Mouse (Mus musculus): ENCODE measurements around the gene Slc12a1. TPM values are rescaled to one million over a fixed set of nuclear protein-coding genes. Genes with fewer than 3 reads are reported as not detected.

Gene Slc12a1
- polyA plus RNA-seq, 1 experiment from 2014 or later, result not detected

GRCm38 (mm10) chr2:125221673-125222072 lies 69.4 kb downstream of the Slc12a1 start:
- 78% methylated on average over 1 of the region's 1 CpGs for WGBS
- Histone ChIP-seq H3K27ac (ENCODE audit: low read length) (no peak overlapping the region), H3K36me3 (ENCODE audit: control insufficient read depth, insufficient read depth, low read length) (no peaks in the 10 kb centered on the region), H3K4me1 (ENCODE audit: control insufficient read depth, insufficient read depth, low read length) (no peaks in the 10 kb centered on the region), H3K4me2 (ENCODE audit: low read depth, low read length) (no peak overlapping the region), H3K9me3 (replicated peaks; ENCODE audit: control insufficient read depth, low read length) (no peaks in the 10 kb centered on the region), H3K27me3 (ENCODE audit: control insufficient read depth, insufficient read depth, low read length) (no peaks in the 10 kb centered on the region), H3K9ac (ENCODE audit: low read length) (no peak overlapping the region), H3K4me3 (replicated peaks; ENCODE audit: low read length) (no peak overlapping the region)
- ATAC-seq (ENCODE audit: insufficient read depth, low FRiP score), result no peak

GRCm38 (mm10) chr2:125228472-125229409 lies 76.4 kb downstream of the Slc12a1 start:
- no peak for ATAC-seq (ENCODE audit: insufficient read depth, low FRiP score)
- WGBS, result 68% methylated on average over 11 of the region's 11 CpGs
- H3K36me3 ChIP-seq (ENCODE audit: control insufficient read depth, insufficient read depth, low read length), result no peaks in the 10 kb centered on the region
- H3K9me3 ChIP-seq (replicated peaks; ENCODE audit: control insufficient read depth, low read length), result no peaks in the 10 kb centered on the region
- H3K4me2 ChIP-seq (ENCODE audit: low read depth, low read length), result no peak overlapping the region
- no peaks in the 10 kb centered on the region for H3K27me3 ChIP-seq (ENCODE audit: control insufficient read depth, insufficient read depth, low read length)
- H3K4me1 ChIP-seq (ENCODE audit: control insufficient read depth, insufficient read depth, low read length), result no peaks in the 10 kb centered on the region
- no peak overlapping the region for H3K27ac ChIP-seq (ENCODE audit: low read length)
- no peak overlapping the region for H3K4me3 ChIP-seq (replicated peaks; ENCODE audit: low read length)
- H3K9ac ChIP-seq (ENCODE audit: low read length), result no peak overlapping the region

GRCm38 (mm10) chr2:125232183-125232582 lies 79.9 kb downstream of the Slc12a1 start:
- H3K9ac ChIP-seq (ENCODE audit: low read length), result no peak overlapping the region
- no peaks in the 10 kb centered on the region for H3K27me3 ChIP-seq (ENCODE audit: control insufficient read depth, insufficient read depth, low read length)
- no peak overlapping the region for H3K4me2 ChIP-seq (ENCODE audit: low read depth, low read length)
- no peak for ATAC-seq (ENCODE audit: insufficient read depth, low FRiP score)
- 83% methylated on average over 4 of the region's 4 CpGs for WGBS
- H3K9me3 ChIP-seq (replicated peaks; ENCODE audit: control insufficient read depth, low read length), result no peaks in the 10 kb centered on the region
- no peaks in the 10 kb centered on the region for H3K36me3 ChIP-seq (ENCODE audit: control insufficient read depth, insufficient read depth, low read length)
- H3K4me3 ChIP-seq (replicated peaks; ENCODE audit: low read length), result no peak overlapping the region
- no peaks in the 10 kb centered on the region for H3K4me1 ChIP-seq (ENCODE audit: control insufficient read depth, insufficient read depth, low read length)
- no peak overlapping the region for H3K27ac ChIP-seq (ENCODE audit: low read length)

GRCm38 (mm10) chr2:125233537-125233936 lies 81.2 kb downstream of the Slc12a1 start:
- no peaks in the 10 kb centered on the region for H3K4me1 ChIP-seq (ENCODE audit: control insufficient read depth, insufficient read depth, low read length)
- no peaks in the 10 kb centered on the region for H3K9me3 ChIP-seq (replicated peaks; ENCODE audit: control insufficient read depth, low read length)
- 63% methylated on average over 2 of the region's 2 CpGs for WGBS
- H3K27ac ChIP-seq (ENCODE audit: low read length), result no peak overlapping the region
- no peak overlapping the region for H3K9ac ChIP-seq (ENCODE audit: low read length)
- no peaks in the 10 kb centered on the region for H3K36me3 ChIP-seq (ENCODE audit: control insufficient read depth, insufficient read depth, low read length)
- H3K27me3 ChIP-seq (ENCODE audit: control insufficient read depth, insufficient read depth, low read length), result no peaks in the 10 kb centered on the region
- no peak overlapping the region for H3K4me2 ChIP-seq (ENCODE audit: low read depth, low read length)
- H3K4me3 ChIP-seq (replicated peaks; ENCODE audit: low read length), result no peak overlapping the region
- ATAC-seq (ENCODE audit: insufficient read depth, low FRiP score), result no peak

- no peak overlapping the region for H3K4me2 ChIP-seq (ENCODE audit: low read depth, low read length)
- H3K27me3 ChIP-seq (ENCODE audit: control insufficient read depth, insufficient read depth, low read length), result no peaks in the 10 kb centered on the region
- H3K9me3 ChIP-seq (replicated peaks; ENCODE audit: control insufficient read depth, low read length), result no peaks in the 10 kb centered on the region
- ATAC-seq (ENCODE audit: insufficient read depth, low FRiP score), result no peak
- no peaks in the 10 kb centered on the region for H3K36me3 ChIP-seq (ENCODE audit: control insufficient read depth, insufficient read depth, low read length)
- no peaks in the 10 kb centered on the region for H3K4me1 ChIP-seq (ENCODE audit: control insufficient read depth, insufficient read depth, low read length)
- no peak overlapping the region for H3K4me3 ChIP-seq (replicated peaks; ENCODE audit: low read length)
- H3K27ac ChIP-seq (ENCODE audit: low read length), result no peak overlapping the region
- H3K9ac ChIP-seq (ENCODE audit: low read length), result no peak overlapping the region
- 70% methylated on average over 2 of the region's 2 CpGs for WGBS
These were observed 81.7 kb downstream of the Slc12a1 start for GRCm38 (mm10) chr2:125234049-125234448.

GRCm38 (mm10) chr2:125245545-125246285 lies 93.4 kb downstream of the Slc12a1 start:
- no peak overlapping the region for H3K4me2 ChIP-seq (ENCODE audit: low read depth, low read length)
- no peak for ATAC-seq (ENCODE audit: insufficient read depth, low FRiP score)
- peaks cover 9% of the 10 kb centered on the region; the same call in 1 of the 2 replicates for H3K36me3 ChIP-seq (ENCODE audit: control insufficient read depth, insufficient read depth, low read length)
- H3K9ac ChIP-seq (ENCODE audit: low read length), result no peak overlapping the region
- WGBS, result 77% methylated on average over 3 of the region's 3 CpGs
- H3K27me3 ChIP-seq (ENCODE audit: control insufficient read depth, insufficient read depth, low read length), result no peaks in the 10 kb centered on the region
- H3K27ac ChIP-seq (ENCODE audit: low read length), result no peak overlapping the region
- H3K9me3 ChIP-seq (replicated peaks; ENCODE audit: control insufficient read depth, low read length), result no peaks in the 10 kb centered on the region
- no peak overlapping the region for H3K4me3 ChIP-seq (replicated peaks; ENCODE audit: low read length)
- H3K4me1 ChIP-seq (ENCODE audit: control insufficient read depth, insufficient read depth, low read length), result peaks cover 16% of the 10 kb centered on the region

GRCm38 (mm10) chr2:125246669-125247068 lies 94.4 kb downstream of the Slc12a1 start:
- no peak for ATAC-seq (ENCODE audit: insufficient read depth, low FRiP score)
- 12% methylated on average over 9 of the region's 9 CpGs for WGBS
- peak overlapping the region; percentile 85 for H3K4me3 ChIP-seq (replicated peaks; ENCODE audit: low read length)
- H3K27me3 ChIP-seq (ENCODE audit: control insufficient read depth, insufficient read depth, low read length), result no peaks in the 10 kb centered on the region
- no peaks in the 10 kb centered on the region for H3K9me3 ChIP-seq (replicated peaks; ENCODE audit: control insufficient read depth, low read length)
- peaks cover 16% of the 10 kb centered on the region for H3K4me1 ChIP-seq (ENCODE audit: control insufficient read depth, insufficient read depth, low read length)
- peak overlapping the region; percentile 94 for H3K27ac ChIP-seq (ENCODE audit: low read length)
- H3K4me2 ChIP-seq (ENCODE audit: low read depth, low read length), result peak overlapping the region; percentile 84
- peaks cover 9% of the 10 kb centered on the region; the same call in 1 of the 2 replicates for H3K36me3 ChIP-seq (ENCODE audit: control insufficient read depth, insufficient read depth, low read length)
- H3K9ac ChIP-seq (ENCODE audit: low read length), result peak overlapping the region; percentile 86

- Histone ChIP-seq H3K27ac (ENCODE audit: low read length) (peak within 1 kb of the TSS; percentile 94), H3K4me2 (ENCODE audit: low read depth, low read length) (peak within 1 kb of the TSS; percentile 84), H3K4me1 (ENCODE audit: control insufficient read depth, insufficient read depth, low read length) (peaks cover 16% of the 10 kb centered on the region), H3K36me3 (ENCODE audit: control insufficient read depth, insufficient read depth, low read length) (peaks cover 9% of the 10 kb centered on the region; the same call in 1 of the 2 replicates), H3K4me3 (replicated peaks; ENCODE audit: low read length) (peak within 1 kb of the TSS; percentile 85), H3K9ac (ENCODE audit: low read length) (peak within 1 kb of the TSS; percentile 86), H3K27me3 (ENCODE audit: control insufficient read depth, insufficient read depth, low read length) (no peaks in the 10 kb centered on the region), H3K9me3 (replicated peaks; ENCODE audit: control insufficient read depth, low read length) (no peaks in the 10 kb centered on the region)
- under 1% methylated on average over 95 of the region's 96 CpGs for WGBS
- ATAC-seq (ENCODE audit: insufficient read depth, low FRiP score), result peak; percentile 99
These were observed 95.0 kb downstream of the Slc12a1 start, which contains the start of gene Dut for GRCm38 (mm10) chr2:125247108-125247961. Dut (plus strand) TSS chr2:125247190.
